Mouse (Mus musculus) neural tube, embryonic 13.5 days (tissue): Measurements from ENCODE around the gene 4930438A08Rik. TPM values are rescaled to one million over a fixed set of nuclear protein-coding genes. Genes with fewer than 3 reads are reported as not detected.
A peak's percentile ranks its signal among the peaks of the same experiment; 100 is the strongest.
"Not testable (repeated sequence)": the region's sequence is repeated elsewhere in the genome, so short reads cannot be mapped to it uniquely, and the experiment has no call there.

Experiments
- ATAC-seq: fragments of 200-750 bp; cut with Nextera tagmentation; 2 replicates; pipeline ENCODE4 v1.8.0; 2017; ENCODE audit warnings: low read depth, mild to moderate bottlenecking, moderate TSS enrichment, moderate library complexity
- H3K27ac ChIP-seq: fragments of 300-500 bp; sonication (generic); replicated peaks from 2 replicates; pipeline ENCODE4 v1.5.1; 2015; ENCODE audit warnings: moderate library complexity, mild to moderate bottlenecking, inconsistent platforms
- H3K27me3 ChIP-seq: fragments of 300-500 bp; sonication (generic); 2 replicates; pipeline ENCODE4 v1.6.1; 2015; ENCODE audit warnings: mild to moderate bottlenecking, inconsistent platforms
- H3K36me3 ChIP-seq: fragments of 300-500 bp; sonication (generic); 2 replicates; pipeline ENCODE4 v1.6.1; 2015; ENCODE audit warnings: mild to moderate bottlenecking, inconsistent platforms
- H3K4me1 ChIP-seq: fragments of 300-500 bp; sonication (generic); replicated peaks from 2 replicates; pipeline ENCODE4 v1.6.1; 2015; ENCODE audit warnings: inconsistent platforms
- H3K4me2 ChIP-seq: fragments of 300-500 bp; sonication (generic); 2 replicates; pipeline ENCODE4 v1.6.1; 2015; ENCODE audit warnings: inconsistent platforms, mild to moderate bottlenecking, moderate library complexity
- H3K4me3 ChIP-seq: fragments of 300-500 bp; sonication (generic); 2 replicates; pipeline ENCODE4 v1.5.1; 2015; ENCODE audit warnings: mild to moderate bottlenecking, inconsistent platforms
- H3K9ac ChIP-seq: fragments of 300-500 bp; sonication (generic); 2 replicates; pipeline ENCODE4 v1.6.1; 2015; ENCODE audit warnings: moderate library complexity, mild to moderate bottlenecking, inconsistent platforms
- H3K9me3 ChIP-seq: fragments of 300-500 bp; sonication (generic); 2 replicates; pipeline ENCODE4 v1.6.1; 2016; ENCODE audit warnings: inconsistent platforms
- WGBS: fragments of 180-500 bp; shearing (Covaris S2); methylation state at CpG from one replicate; pipeline ENCODE4 v1.1.7; 2015; 5-methylcytosine and 5-hydroxymethylcytosine counted together
- polyA plus RNA-seq: library from polyadenylated mRNA; unstranded; fragments of >200 nt; fragmentation: Nextera tagmentation; extraction: Ambion mirVana; gene quantifications from 2 replicates; pipeline ENCODE4 v1.2.1, GENCODE M21; 2015

4930438A08Rik gene
- not detected in 2 replicates for polyA plus RNA-seq

DNA sequence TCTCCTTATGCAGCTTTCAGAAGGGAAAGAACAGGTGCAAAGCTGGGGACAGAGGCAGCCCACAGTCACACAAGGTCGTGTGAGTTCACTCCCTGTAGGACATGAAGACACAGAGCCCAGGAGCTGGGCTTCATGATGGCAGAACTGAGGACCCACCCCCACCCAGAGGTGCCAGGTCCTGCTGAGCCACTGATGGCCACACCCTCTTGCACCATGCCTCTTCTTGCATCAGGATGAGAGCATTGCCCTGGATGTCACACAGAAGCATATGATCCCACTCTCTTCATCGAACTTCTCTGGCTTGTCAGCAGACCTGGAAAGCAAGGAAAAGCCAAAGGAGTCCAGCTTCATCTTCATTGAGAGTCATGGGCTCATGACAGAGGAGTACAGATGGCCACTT lies at the start of gene 4930438A08Rik:
Gene 4930438A08Rik (plus strand): TSS at position 228 of the 400 bp plus-strand sequence.
- WGBS, result 68% methylated on average over 2 of the region's 2 CpGs
- no peaks in the 10 kb centered on the region for H3K4me1 ChIP-seq
- H3K4me2 ChIP-seq, result no peak within 1 kb of the TSS
- H3K9me3 ChIP-seq, result no peaks in the 10 kb centered on the region
- H3K36me3 ChIP-seq, result no peaks in the 10 kb centered on the region
- no peak within 1 kb of the TSS for H3K9ac ChIP-seq
- no peaks in the 10 kb centered on the region for H3K27me3 ChIP-seq
- no peak for ATAC-seq
- no peak within 1 kb of the TSS for H3K27ac ChIP-seq
- H3K4me3 ChIP-seq, result no peak within 1 kb of the TSS

DNA sequence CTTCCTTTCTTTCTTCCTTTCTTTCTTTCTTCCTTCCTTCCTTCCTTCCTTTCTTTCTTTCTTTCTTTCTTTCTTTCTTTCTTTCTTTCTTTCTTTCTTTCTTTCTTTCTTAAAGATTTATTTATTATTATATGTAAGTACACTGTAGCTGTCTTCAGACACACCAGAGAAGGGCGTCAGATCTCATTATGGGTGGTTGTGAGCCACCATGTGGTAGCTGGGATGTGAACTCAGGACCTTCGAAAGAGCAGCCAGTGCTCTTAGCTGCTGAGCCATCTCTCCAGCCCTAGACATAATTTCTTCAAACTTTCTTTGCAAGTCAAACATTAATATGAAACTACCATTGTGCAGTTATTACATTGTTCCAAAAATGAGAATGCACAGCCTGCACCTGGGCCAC lies 49.7 kb upstream of the 4930438A08Rik start:
- H3K27me3 ChIP-seq, H3K4me3 ChIP-seq, H3K9ac ChIP-seq, H3K4me2 ChIP-seq, ATAC-seq, H3K36me3 ChIP-seq, H3K27ac ChIP-seq, H3K9me3 ChIP-seq: not testable (repeated sequence)
- WGBS, result 79% methylated on average over 2 of the region's 2 CpGs
- peaks cover 10% of the 10 kb centered on the region; the same call in 1 of the 2 replicates for H3K4me1 ChIP-seq

DNA sequence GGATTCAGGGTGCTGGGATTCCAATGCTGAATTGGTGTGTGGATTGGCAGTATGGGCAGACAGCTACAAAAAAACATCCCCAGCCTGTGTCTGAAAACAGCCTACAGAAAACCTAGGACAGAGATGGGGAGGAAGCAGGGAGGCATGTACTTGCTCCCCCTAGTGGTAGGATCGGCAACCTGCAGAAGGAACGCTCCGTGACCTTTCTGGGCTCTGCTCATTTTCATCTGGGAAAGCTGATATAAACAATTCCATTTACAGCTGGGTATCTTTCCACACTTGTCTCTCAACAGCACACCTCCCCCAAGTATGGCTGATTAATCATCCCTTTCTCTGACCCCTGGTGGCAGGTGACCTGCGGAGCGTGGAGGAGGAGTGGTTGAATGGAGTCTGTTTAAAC lies 48.9 kb upstream of the 4930438A08Rik start:
- no peaks in the 10 kb centered on the region for H3K36me3 ChIP-seq
- no peak overlapping the region for H3K4me3 ChIP-seq
- no peak overlapping the region for H3K9ac ChIP-seq
- H3K4me1 ChIP-seq, result peaks cover 10% of the 10 kb centered on the region; the same call in 1 of the 2 replicates
- WGBS, result 10% methylated on average over 5 of the region's 5 CpGs
- no peak overlapping the region for H3K4me2 ChIP-seq
- ATAC-seq, result no peak
- H3K27ac ChIP-seq, result no peak overlapping the region
- H3K9me3 ChIP-seq, result no peaks in the 10 kb centered on the region
- no peaks in the 10 kb centered on the region for H3K27me3 ChIP-seq

DNA sequence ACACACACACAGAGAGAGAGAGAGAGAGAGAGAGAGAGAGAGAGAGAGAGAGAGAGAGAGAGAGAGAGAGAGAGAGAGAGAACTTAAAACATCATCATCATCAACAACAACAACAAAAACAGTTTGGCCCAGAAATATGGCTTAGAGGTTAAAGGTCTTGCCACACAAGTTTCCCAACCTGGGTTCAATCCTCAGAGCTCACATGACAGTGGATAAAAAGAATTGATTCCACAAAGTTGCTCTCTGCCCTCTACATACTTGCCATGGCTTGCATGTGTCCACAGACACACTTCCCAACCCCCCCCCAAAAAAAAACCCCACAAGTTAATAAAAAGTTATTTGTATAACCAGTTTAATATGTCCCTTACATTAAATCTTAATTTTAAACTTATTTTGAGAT lies 48.2 kb upstream of the 4930438A08Rik start:
- Histone ChIP-seq H3K4me1 (peaks cover 10% of the 10 kb centered on the region; the same call in 1 of the 2 replicates), H3K27me3 (no peaks in the 10 kb centered on the region), H3K9me3 (no peaks in the 10 kb centered on the region), H3K36me3 (no peaks in the 10 kb centered on the region), H3K4me3 (no peak overlapping the region), H3K4me2 (no peak overlapping the region), H3K27ac (no peak overlapping the region), H3K9ac (no peak overlapping the region)
- ATAC-seq, result no peak

DNA sequence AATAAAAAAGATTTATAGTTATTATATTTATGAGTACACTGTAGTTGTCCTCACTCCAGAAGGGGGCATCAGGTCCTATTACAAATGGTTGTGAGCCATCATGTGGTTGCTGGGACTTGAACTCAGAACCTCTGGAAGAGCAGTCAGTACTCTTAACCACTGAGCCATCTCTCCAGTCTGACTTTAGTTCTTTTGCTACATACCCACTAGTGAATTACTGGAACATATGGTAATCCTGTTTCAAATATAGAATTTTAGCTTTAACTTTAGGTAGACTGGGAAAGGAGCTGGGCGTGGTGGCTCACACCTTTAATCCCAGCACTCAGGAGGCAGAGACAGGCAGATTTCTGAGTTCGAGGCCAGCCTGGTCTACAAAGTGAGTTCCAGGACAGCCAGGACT lies 46.6 kb upstream of the 4930438A08Rik start:
- ATAC-seq, H3K27ac ChIP-seq, H3K9ac ChIP-seq, H3K4me3 ChIP-seq, H3K4me2 ChIP-seq, H3K9me3 ChIP-seq, H3K36me3 ChIP-seq, H3K4me1 ChIP-seq, H3K27me3 ChIP-seq: not testable (repeated sequence)
- WGBS, result 98% methylated on average over 2 of the region's 2 CpGs

DNA sequence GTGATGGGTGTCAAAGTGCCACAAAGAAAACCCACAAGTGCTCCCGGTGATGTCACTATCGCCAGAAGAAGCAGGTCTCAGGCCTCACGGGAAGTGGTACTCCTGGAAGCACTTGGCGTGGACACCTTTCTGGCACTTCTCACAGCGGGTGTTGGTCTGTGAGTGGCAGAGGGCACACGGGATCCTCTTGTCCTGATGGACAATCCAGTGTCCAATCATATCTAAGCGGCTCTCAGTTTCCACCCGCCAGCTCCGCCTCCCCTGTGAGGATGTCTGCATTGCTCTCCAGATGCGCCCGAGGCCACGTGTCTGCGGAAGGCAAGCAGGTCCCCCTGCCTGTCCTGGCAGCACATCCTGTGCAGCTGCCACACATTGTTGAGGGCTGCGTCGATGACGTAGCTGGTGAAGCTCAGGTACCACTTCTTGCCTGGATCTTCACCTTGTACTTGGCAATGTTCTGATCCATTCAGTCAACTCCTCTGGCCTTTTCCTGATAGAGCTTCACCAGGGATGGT lies 44.1 kb upstream of the 4930438A08Rik start:
- Histone ChIP-seq H3K9me3 (no peaks in the 10 kb centered on the region), H3K4me1 (no peaks in the 10 kb centered on the region; the same call in 1 of the 2 replicates), H3K9ac (no peak overlapping the region), H3K27ac (no peak overlapping the region), H3K36me3 (no peaks in the 10 kb centered on the region), H3K27me3 (no peaks in the 10 kb centered on the region), H3K4me3 (no peak overlapping the region), H3K4me2 (no peak overlapping the region)
- ATAC-seq, result no peak
- WGBS, result 65% methylated on average over 16 of the region's 16 CpGs

DNA sequence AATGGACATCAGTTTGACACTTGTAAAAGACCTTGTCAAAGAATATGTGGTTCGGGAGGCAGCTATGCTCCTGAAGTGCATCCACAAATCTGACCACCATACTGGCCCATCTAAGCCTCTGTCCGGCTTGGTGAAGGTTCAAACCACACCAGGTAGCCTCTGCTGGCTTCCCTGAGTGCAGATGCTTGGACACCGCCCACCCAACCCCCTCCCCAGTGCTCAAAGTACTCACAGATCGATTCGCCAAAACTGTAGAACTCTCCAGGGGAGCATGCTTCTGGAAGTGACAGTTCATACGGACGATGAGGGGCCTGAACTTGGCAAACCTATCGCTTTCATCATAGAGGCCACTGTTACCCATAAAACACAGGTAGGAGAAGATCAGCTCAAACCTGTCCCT lies 43.4 kb upstream of the 4930438A08Rik start:
- no peaks in the 10 kb centered on the region for H3K36me3 ChIP-seq
- H3K9ac ChIP-seq, result no peak overlapping the region
- no peaks in the 10 kb centered on the region for H3K27me3 ChIP-seq
- no peaks in the 10 kb centered on the region for H3K9me3 ChIP-seq
- H3K4me2 ChIP-seq, result no peak overlapping the region
- WGBS, result 87% methylated on average over 8 of the region's 8 CpGs
- no peak overlapping the region for H3K27ac ChIP-seq
- no peak for ATAC-seq
- H3K4me3 ChIP-seq, result no peak overlapping the region
- H3K4me1 ChIP-seq, result no peaks in the 10 kb centered on the region

DNA sequence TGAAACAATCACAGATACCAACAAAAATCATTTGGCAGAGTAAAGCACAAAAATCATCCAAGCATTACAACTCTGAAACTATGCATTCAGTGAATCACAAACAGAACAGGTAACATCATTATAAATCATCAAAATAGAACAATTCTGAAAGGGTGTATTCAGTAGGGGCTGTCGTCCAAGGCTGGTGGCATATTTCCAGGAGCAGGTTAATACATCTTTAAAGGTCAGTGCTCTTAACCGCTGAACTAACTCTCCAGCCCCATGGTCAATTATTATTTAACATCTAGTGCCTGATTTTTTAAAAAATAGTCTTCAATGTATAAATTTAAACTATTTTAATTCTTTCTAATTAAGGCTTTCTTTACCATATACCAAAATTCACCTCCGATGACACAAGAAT lies 40.0 kb upstream of the 4930438A08Rik start:
- not testable (repeated sequence) for H3K4me3 ChIP-seq, H3K27me3 ChIP-seq, ATAC-seq, H3K9ac ChIP-seq, H3K27ac ChIP-seq, H3K9me3 ChIP-seq, H3K36me3 ChIP-seq, H3K4me1 ChIP-seq, H3K4me2 ChIP-seq
- 86% methylated on average over 3 of the region's 3 CpGs for WGBS

DNA sequence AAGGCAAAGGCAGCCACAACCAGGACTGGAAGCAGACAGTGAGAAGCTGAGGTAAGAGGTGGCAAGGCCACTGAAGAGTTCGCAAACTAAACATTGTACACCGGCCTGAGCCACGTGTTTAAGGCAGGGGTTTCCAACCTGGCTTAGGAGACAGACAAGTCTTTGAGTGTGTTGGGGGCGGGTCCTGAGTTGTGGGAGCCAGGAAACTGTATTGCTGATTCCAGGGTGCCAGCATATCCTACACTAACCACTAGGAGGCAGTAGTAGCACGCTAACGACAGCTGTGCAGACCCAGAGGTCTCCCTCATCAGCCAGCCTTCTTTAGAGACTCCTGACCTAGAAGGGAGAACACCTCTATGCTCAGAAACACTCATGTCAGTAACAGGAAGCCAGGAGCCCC lies 39.4 kb upstream of the 4930438A08Rik start:
- ATAC-seq, result no peak
- H3K4me3 ChIP-seq, result no peak overlapping the region
- H3K9me3 ChIP-seq, result no peaks in the 10 kb centered on the region
- 14% methylated on average over 6 of the region's 6 CpGs for WGBS
- no peak overlapping the region for H3K9ac ChIP-seq
- H3K36me3 ChIP-seq, result no peaks in the 10 kb centered on the region
- H3K27me3 ChIP-seq, result no peaks in the 10 kb centered on the region
- peaks cover 9% of the 10 kb centered on the region; the same call in 1 of the 2 replicates for H3K4me1 ChIP-seq
- H3K27ac ChIP-seq, result no peak overlapping the region
- no peak overlapping the region for H3K4me2 ChIP-seq

DNA sequence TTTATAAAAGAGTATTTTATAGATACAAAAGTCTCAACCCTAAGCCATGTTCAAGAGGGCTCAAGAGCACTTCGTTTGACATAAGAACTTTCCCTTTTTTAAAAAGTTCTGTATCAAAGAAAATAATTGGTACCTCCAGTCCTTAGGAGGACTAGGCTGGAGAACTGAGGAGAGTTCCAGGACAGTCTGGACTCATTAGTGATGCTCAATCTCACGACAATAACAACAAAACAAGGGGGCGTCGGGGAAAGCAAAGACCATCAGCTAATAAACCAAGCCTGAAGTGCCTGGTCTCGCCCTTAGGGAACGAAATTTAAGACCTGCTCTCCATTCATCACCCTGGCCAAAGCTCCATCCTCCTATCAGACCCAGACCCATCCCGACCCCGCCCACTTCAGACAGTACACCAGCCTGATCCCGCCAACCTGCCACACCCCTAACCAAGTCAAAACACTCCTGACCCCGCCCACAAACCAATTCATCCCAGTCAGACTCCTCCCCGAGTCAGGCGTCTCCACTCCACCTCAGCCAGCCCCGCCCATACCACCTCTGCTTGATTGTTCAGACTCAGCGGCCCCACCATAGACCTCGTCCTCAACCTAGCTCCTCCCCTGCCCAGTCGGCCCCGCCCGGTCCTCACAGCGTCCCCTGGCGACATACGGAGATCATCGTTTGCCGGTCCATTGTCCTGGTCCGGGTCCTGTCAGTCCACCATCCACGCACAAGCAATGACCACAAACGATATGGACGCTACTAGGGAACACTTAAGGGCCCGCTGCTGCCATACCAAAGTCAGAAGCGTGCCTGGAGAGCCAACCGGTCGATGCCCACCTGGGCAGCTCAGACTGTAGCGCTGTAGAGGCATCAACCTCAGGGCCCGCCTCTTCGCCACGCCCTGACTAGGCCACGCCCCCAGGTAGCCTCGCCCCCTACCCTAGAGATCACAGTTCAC lies 35.5 kb upstream of the 4930438A08Rik start:
- 1% methylated on average over 37 of the region's 37 CpGs for WGBS
- peak; percentile 94 for ATAC-seq

DNA sequence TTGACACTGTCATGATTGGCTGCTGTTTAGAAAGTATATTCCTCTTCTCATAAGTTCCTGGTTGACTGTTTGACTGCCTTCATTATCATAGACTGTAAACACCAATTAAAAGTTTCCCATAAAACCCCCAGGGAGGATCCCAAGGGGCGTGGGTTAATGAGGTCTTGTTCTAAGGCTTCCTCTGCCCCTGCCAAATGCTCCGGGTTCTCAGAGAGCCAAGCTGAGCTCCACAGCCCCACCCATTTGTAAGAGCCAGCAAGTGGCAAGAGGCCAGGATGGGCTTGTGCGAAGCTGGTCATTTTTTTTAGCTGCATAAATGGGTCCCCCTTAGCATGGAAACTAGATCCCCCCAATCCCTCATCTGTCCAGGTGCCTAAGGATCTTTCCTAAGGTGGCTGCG lies 27.3 kb upstream of the 4930438A08Rik start:
- no peak for ATAC-seq
- Histone ChIP-seq H3K4me1 (no peaks in the 10 kb centered on the region), H3K27me3 (no peaks in the 10 kb centered on the region), H3K4me2 (no peak overlapping the region), H3K9me3 (no peaks in the 10 kb centered on the region), H3K9ac (no peak overlapping the region), H3K4me3 (no peak overlapping the region), H3K36me3 (no peaks in the 10 kb centered on the region), H3K27ac (no peak overlapping the region)
- WGBS, result 36% methylated on average over 4 of the region's 4 CpGs

More for the DNA sequence above, 35.5 kb upstream of the 4930438A08Rik start:
- H3K4me1 ChIP-seq, result peaks cover 9% of the 10 kb centered on the region; the same call in 1 of the 2 replicates
- H3K27ac ChIP-seq, result no peak overlapping the region
- no peaks in the 10 kb centered on the region for H3K36me3 ChIP-seq
- peak overlapping the region; percentile 64 for H3K9ac ChIP-seq
- no peaks in the 10 kb centered on the region; the same call in 1 of the 2 replicates for H3K27me3 ChIP-seq
- peak overlapping the region; percentile 44 for H3K4me3 ChIP-seq
- no peaks in the 10 kb centered on the region for H3K9me3 ChIP-seq
- H3K4me2 ChIP-seq, result peak overlapping the region; percentile 64

DNA sequence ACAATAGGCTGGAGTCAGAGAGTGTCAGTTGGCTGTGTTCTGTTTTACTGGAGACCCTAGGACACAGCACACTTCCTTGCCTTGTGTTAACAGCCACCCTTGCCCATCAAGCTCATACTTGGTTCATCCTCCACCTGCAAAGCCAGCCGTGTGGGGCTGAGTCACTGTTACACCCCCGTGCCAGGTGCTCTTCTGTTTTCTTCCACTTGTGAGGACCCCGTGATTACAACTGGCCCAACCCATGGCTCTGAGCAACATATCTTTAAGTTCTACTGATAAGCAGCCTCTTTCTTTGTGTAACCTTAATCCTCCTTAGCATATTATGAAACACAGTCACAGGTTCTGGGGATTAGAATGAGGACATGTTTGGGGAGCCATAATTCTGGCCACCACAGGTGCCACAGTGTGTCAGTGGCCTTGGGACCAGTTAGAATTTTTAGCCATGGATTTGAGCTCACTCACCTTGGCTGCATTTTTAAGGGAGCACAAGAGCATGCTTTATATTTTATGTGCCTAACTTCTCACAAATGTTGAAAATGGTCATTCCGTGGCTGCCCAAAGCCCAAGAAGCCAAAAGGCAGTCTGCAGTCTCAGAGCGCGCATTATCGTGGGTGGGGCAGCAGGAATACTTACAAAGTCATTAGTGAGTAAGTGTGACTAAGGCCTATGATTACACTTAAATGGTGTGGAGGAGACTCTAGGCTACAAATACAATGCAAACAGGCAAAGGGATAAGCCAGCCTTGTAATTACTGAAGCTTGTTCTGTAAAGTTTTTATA lies 25.2 kb upstream of the 4930438A08Rik start:
- Histone ChIP-seq H3K36me3 (no peaks in the 10 kb centered on the region), H3K27me3 (no peaks in the 10 kb centered on the region), H3K4me3 (no peak overlapping the region), H3K9ac (no peak overlapping the region), H3K4me1 (no peaks in the 10 kb centered on the region), H3K4me2 (no peak overlapping the region), H3K27ac (no peak overlapping the region), H3K9me3 (no peaks in the 10 kb centered on the region)
- ATAC-seq, result no peak
- 83% methylated on average over 7 of the region's 7 CpGs for WGBS
